In the genomic region with DNA sequence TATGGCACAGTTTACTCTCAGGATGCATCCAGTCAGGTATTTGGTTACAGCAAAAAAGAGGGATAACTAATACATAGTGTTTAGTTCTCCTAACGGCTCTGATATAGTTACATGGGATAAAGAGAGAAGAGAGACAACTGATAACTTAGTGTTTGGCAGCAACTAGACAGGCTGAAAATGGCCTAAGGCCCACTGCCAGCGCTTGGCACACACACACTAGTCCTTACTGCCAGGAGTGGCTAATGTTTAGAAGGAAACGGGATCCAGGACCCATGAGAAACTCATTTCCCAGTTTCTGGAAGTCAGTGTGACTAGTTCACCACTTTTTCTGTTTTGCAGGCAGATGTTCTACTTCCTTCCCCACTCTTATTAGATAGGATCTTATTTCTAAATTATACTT, we compare ENCODE assay signal across 23 mouse cellular contexts.
DNase-seq lines count a peak whose midpoint lies in the region; ATAC-seq and TF ChIP-seq lines count a peak whose summit lies in the region.
"Had no signal": no experiment of that assay in that cellular context is flagged by ENCODE, and none has a peak within 500 bp of the region (broad histone marks: within the 10 kb centered on the region; RNA-seq: fewer than 3 reads in every experiment).

No protein-coding gene starts in this region.

- no peak overlapping the region for H3K27ac ChIP-seq in kidney, adult 2 months (ENCODE audit: insufficient read depth, low read depth, low read length)
- no peak overlapping the region for H3K27ac ChIP-seq in kidney, embryonic 15.5 days
- H3K27ac ChIP-seq: gastrocnemius, adult 2 months; heart, embryonic 15.5 days; hindbrain, embryonic 12.5 days; limb, embryonic 10.5 days; macrophage; stomach, postnatal 0 days had no signal

- peak; percentile 50 to 61 for DNase-seq in cerebellum, postnatal 14 days
- DNase-seq in cerebellum, adult 11-12 months: no peak
- DNase-seq in heart, adult 8-10 months (ENCODE audit: low spot score): peak; percentile 9
- no peak for DNase-seq in heart, postnatal 25 days (ENCODE audit: low spot score)
- peak; percentile 9 for DNase-seq in kidney, adult 2 months
- DNase-seq in right cerebral cortex, postnatal 10 days (ENCODE audit: low spot score in 2 of 2): peak; percentile 19 to 31
- DNase-seq in right cerebral cortex, postnatal 14 days: no peak
- DNase-seq: cerebellum, adult 8-10 months; gastrocnemius, adult 2 months; layer of hippocampus, adult 9-11 months; liver; thymus, adult 2 months; thymus, postnatal 4 days had no signal

- TF ChIP-seq CTCF in kidney, adult 2 months (conservative IDR thresholded peaks at IDR 0.05; ENCODE audit: insufficient read depth, insufficient read length, low read depth, low read length): no peak

- TF ChIP-seq POLR2A in kidney, adult 2 months (IDR thresholded peaks at IDR 0.05; ENCODE audit: low read depth, low read length): no peak

- H3K4me1 ChIP-seq in kidney, adult 2 months (ENCODE audit: control insufficient read depth, insufficient read depth, low read length): no peaks in the 10 kb centered on the region
- no peaks in the 10 kb centered on the region for H3K4me1 ChIP-seq in kidney, embryonic 15.5 days
- H3K4me1 ChIP-seq: heart, embryonic 15.5 days; hindbrain, embryonic 12.5 days; limb, embryonic 10.5 days had no signal

- no peak overlapping the region for H3K4me3 ChIP-seq in kidney, adult 2 months (ENCODE audit: insufficient read depth, low read depth, low read length)
- H3K4me3 ChIP-seq in kidney, embryonic 15.5 days (replicated peaks): no peak overlapping the region
- H3K4me3 ChIP-seq: gastrocnemius, adult 2 months; heart, embryonic 15.5 days; hindbrain, embryonic 12.5 days; limb, embryonic 10.5 days had no signal

- ATAC-seq in kidney, embryonic 15.5 days (replicated peaks; ENCODE audit: low FRiP score): no peak
- ATAC-seq: CD4-positive, CD25-positive, alpha-beta regulatory T cell, adult 4 months; inflammation-experienced regulatory T-cells, adult 6 months; lung, postnatal 0 days; midbrain, embryonic 16.5 days had no signal

- H3K9ac ChIP-seq in kidney, embryonic 15.5 days: no peak overlapping the region
- H3K9ac ChIP-seq: heart, embryonic 15.5 days; hindbrain, embryonic 12.5 days had no signal

- no peak overlapping the region for H3K4me2 ChIP-seq in kidney, embryonic 15.5 days
- H3K4me2 ChIP-seq: heart, embryonic 15.5 days; hindbrain, embryonic 12.5 days had no signal

- intact Hi-C loops in heart, postnatal 25 days (cut with DNase I): no loop called here

- H3K27me3 ChIP-seq in kidney, adult 2 months (replicated peaks; ENCODE audit: control insufficient read depth, insufficient read depth, low read length): no peaks in the 10 kb centered on the region
- no peaks in the 10 kb centered on the region for H3K27me3 ChIP-seq in kidney, embryonic 15.5 days
- H3K27me3 ChIP-seq: heart, embryonic 15.5 days; hindbrain, embryonic 12.5 days had no signal

- H3K36me3 ChIP-seq in kidney, adult 2 months (ENCODE audit: control insufficient read depth, insufficient read depth, low read length): no peaks in the 10 kb centered on the region
- no peaks in the 10 kb centered on the region for H3K36me3 ChIP-seq in kidney, embryonic 15.5 days
- H3K36me3 ChIP-seq: heart, embryonic 15.5 days; hindbrain, embryonic 12.5 days; limb, embryonic 10.5 days had no signal

- H3K9me3 ChIP-seq in kidney, embryonic 15.5 days (replicated peaks): no peaks in the 10 kb centered on the region
- H3K9me3 ChIP-seq: heart, embryonic 15.5 days; hindbrain, embryonic 12.5 days; limb, embryonic 10.5 days had no signal

- WGBS in kidney, adult 2 months: 53% methylated on average over 3 of the region's 3 CpGs
- 80% methylated on average over 3 of the region's 3 CpGs for WGBS in kidney, embryonic 15.5 days

Comparison
In these comparisons a context has a peak if more than half of its experiments do, and no peak if none do; other contexts are left out.
1. DNase-seq: peak in cerebellum, postnatal 14 days (2 of 2), heart, adult 8-10 months (single experiment), kidney, adult 2 months (single experiment) and right cerebral cortex, postnatal 10 days (2 of 2); none in cerebellum, adult 11-12 months (single experiment), heart, postnatal 25 days (single experiment) and right cerebral cortex, postnatal 14 days (single experiment).